Mouse (Mus musculus) G1E-ER4 (cell line): ENCODE results near the gene Smg9. TPM values are rescaled to one million over a fixed set of nuclear protein-coding genes. Genes with fewer than 3 reads are reported as not detected.

Experiments
- GATA1 ChIP-seq: IDR thresholded peaks from one replicate; pipeline ENCODE4 v1.8.0; 2012; ENCODE audit warnings: low read length, inconsistent platforms
- polyA plus RNA-seq: library from polyadenylated mRNA; stranded (reverse); fragments of >175 nt; gene quantifications from 2 replicates; pipeline ENCODE4 v1.2.3, GENCODE M21; 2012

The Smg9 gene
- 68.9 and 82.0 TPM in 2 replicates for polyA plus RNA-seq

DNA sequence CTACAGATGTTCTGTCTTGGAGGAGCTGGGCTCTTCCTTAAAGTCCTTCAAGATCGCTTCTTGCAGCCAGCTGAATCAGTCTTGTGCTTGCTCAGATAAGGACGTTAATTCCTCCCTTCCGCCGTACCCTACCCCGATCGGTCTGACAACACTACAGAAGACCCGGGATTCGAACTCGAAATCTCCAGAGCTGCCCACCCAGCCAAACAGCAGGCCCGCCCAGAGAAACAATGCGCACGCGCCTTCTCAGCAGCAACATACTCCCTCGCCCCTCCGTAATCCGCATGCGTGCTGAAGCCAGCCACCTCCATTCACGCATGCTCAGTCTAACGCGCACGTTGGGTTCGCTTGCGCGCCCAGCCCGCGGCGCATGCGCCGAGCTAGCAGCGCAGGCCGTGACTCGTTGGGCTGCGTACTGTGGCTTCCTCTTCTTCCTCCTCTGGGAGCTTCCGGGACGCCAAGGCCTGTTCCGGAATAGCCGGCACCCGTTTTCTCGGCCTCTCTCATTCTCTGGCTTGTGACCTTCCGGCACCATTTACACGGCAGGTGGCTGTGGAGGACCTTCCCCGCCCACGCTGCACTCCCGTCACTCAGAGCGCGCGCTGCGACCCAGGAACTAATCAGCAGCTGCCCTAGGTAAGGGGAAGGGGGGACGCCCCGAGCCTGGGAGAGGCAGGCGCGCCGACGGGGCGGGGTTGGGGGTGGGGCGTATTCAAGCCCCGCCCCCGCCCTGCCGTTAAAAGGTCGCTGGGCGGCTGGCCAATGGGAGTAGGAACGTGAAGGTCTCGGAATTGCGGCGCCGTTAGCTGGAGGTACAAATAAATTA lies at the start of gene Smg9:
Smg9 (plus strand) TSS at position 364 of the 826 bp plus-strand sequence.
- TF ChIP-seq GATA1 = no peak

- TF ChIP-seq GATA1 = no peak
These were observed 43.8 kb upstream of the Smg9 start for GRCm38 (mm10) chr7:24355646-24356045.

GRCm38 (mm10) chr7:24356081-24356480 lies 43.3 kb upstream of the Smg9 start:
- no peak for TF ChIP-seq GATA1

GRCm38 (mm10) chr7:24357899-24358298 lies 41.5 kb upstream of the Smg9 start:
- TF ChIP-seq GATA1 = no peak

- no peak for TF ChIP-seq GATA1
These were observed 40.1 kb upstream of the Smg9 start for GRCm38 (mm10) chr7:24359269-24359668.

- TF ChIP-seq GATA1 = no peak
These were observed 38.4 kb upstream of the Smg9 start for GRCm38 (mm10) chr7:24361001-24361400.

- no peak for TF ChIP-seq GATA1
These were observed 36.2 kb upstream of the Smg9 start for GRCm38 (mm10) chr7:24363228-24363627.

DNA sequence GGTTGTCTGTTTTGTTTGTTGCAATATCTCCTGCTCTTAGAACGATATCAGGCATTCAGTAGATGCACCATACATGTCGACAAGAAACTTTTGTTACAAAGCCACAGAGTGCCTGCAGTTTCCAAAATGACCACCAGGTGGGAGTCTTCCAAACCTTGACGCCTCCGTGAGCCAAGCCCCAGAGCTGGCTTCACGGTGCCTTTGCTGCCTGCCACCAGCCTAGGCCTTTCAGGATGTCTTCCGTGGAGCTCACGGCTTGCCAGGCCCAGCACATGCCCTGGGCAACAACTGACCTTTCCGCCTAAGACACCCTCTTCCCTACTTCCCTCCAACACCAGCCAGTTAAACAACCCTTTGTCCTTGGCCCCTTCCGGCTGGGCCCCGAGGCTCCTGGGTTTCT lies 34.6 kb upstream of the Smg9 start:
- TF ChIP-seq GATA1 = no peak

DNA sequence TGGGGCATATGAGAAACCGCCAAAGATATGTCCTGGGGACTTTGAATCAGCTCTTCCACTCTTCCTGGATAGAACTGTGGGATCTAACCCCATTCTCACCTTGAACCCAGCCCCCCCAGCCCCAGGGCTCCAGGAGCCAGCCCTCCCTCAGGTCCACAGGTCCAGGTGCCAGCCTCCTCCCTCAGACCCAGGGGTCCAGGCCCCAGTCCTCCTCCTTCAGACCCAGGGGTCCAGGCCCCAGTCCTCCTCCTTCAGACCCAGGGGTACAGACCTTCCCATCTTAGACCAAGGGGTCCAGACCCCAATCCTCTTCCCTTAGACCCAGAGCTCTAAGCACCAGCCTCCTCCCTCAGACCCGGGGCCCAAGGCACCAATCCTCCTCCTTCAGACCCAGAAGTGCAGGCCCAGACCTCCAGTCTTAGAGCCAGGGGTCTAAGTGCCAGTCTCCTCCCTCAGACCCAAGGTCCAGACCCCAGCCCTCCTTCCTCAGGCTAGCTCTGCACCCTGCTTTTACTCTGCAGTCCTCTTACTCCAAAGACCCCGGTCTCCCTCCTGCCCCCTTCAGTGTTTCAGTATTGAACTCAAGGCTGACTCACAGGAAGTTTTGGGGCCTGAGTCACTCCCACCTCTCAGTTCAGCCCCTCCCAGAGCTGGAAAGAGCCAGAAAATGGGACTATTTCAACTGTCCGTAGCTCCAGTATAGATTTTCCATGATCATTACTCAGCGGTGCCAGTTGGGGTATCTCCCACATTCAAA lies 34.0 kb upstream of the Smg9 start:
- TF ChIP-seq GATA1 = no peak

DNA sequence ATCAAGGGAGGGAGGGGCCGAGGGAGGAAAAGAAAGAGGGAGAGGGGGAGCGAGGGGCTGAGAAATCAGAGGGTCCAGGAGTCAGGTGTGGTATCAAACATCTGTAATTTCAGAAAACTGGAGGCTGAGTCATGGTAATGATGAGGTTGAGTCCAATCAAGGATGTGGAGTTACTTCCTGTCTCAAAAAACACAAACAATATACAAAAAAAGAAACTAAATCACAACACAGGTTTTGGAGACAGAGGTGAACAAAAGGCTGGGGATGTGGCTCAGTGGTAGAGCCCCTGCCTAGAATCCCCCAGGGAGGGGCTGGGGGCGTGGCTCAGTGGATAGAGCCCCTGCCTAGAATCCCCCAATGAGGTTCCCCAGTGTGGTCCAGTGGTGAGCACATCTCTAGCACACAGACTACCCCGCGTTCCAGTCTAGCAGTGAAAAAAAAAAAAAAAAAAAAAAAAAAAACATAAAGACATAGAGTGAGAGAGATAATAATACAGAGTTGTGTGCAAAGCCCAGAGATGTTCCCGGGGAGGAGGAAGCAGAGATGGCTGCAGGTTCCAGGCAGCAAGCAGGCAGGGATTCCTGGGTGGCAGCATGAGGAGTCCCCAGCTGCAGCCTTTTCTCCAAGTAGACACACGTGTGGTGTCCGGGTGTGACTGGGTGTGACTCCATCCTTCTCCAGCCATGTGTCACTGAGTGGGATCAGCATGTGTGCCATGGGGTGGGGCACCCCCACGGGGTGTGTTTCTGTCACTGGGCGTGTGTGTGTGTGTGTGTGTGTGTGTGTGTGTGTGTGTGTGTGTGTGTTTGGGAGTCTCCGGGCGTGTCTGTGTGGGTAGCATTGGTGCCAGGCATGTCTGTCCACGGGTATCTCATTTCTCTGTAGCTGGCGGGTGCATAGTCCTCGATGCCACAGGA lies 32.4 kb upstream of the Smg9 start:
- TF ChIP-seq GATA1 = no peak

DNA sequence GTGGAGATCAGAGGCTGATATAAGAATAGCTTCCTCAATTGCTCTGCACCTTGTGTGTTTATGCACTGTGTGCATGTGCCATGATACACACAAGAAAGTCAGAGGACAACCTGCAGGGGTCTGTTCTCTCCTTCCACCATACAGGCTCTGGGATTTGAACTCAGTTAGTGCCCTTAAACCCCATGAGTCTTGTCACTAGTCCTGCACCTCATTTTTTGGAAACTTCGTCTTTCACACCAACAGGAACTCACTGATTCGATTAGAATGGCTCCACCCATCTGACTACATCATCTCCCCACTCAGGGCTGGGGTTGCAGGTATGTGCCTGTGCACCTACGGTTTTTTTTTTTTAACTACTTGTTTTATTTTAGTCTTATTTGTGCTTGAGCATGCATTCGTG lies 31.2 kb upstream of the Smg9 start:
- no peak for TF ChIP-seq GATA1

- no peak for TF ChIP-seq GATA1
These were observed 30.5 kb upstream of the Smg9 start for GRCm38 (mm10) chr7:24368946-24369345.

DNA sequence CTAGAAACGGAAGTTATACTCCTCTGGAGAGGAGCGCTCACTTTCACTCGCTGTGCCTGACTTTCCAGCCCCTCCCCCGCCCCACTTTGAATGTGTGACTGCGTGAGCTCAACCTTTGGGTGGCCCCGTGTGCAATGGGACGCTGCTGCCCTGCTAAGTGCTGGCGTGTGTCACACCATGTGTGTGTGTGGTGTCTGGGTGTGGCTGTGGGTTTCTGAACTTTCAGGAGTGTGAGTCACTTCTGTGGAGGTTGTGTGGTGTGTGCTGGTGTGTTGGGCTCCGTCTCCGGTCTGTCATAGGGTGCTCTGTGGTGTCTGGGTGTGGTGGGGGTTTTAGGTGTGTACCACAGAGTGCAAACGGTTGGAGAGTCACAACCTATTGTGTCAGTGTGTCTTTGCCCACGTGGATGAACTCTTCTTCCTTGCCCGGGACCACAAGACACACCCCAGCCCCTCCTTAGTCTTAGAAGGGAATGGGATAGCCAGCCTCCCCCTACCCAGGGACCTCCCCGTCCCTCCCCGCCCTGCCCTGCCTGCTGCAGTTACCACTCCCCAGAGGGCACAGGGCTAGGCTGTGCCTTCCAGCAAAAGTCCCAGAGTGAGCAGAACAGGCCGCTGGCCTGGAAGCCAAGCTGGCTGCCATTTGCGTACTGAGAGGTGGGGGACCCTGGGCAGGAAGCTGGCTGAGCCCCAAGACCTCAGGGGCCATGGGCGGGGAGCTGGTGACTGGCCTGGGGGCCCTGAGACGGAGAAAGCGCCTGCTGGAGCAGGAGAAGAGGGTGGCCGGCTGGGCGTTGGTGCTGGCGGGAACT lies 29.5 kb upstream of the Smg9 start, which contains the start of gene Kcnn4:
Kcnn4 (plus strand) TSS at position 533 of the 811 bp plus-strand sequence.
- TF ChIP-seq GATA1 = no peak

DNA sequence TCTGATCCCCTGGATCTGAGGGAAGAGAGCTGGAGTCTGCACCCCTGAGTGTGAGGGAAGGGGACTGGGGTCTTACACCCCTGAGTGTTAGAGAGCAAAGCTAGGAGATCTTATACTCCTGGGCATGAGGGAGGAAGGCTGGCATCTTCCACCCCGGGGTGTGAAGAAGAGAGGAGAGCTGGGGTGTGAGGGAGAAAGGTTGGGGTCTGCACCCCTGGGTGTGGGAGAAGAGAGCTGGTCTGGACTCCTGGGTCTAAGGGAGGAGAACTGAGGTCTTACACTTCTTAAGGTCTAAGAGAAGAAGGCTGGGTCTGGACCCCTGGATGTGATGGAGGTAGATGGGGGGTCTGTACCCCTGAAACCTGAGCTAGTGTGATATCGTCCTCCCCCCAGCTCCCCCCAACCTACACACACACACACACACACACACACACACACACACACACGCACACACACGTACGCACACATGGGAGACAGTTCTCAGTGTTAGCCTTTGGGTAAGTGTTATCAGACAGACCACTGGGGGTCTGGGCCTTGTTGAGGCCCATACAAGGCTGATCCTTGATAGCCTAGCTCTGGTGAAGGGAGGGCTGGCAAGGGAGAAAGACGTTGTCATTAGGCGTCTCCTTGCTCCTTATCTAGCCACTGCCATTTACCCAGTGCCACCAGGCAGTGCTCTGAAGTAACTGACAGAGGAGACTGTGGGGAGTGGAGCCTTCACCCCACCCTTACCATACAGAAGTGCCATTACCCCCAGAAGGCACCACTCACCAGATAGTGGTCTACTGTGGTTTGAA lies 28.2 kb upstream of the Smg9 start:
- TF ChIP-seq GATA1 = peak; percentile 71

DNA sequence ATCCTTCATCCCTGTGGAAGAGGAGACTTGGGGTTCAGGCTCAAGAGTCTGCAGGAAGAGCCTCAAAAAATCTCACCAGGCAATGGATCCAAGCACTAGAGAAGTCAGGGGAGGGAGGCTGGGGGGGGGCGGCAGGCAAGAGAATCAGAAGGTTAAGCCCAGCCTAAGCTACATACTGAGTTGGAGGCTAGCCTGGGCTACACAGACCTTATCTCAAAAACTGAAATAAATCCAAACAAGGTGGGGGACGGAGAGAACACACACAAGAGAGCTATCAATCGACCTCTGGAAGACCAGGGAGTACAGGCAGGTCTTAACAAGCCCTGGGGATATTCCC lies 27.6 kb upstream of the Smg9 start:
- no peak for TF ChIP-seq GATA1
